Mouse (Mus musculus): ENCODE results near the gene Hist1h2bg. TPM values are rescaled to one million over a fixed set of nuclear protein-coding genes. Genes with fewer than 3 reads are reported as not detected.
"Not testable (repeated sequence)": the region's sequence is repeated elsewhere in the genome, so short reads cannot be mapped to it uniquely, and the experiment has no call there.

Gene Hist1h2bg
- polyA plus RNA-seq, 1 experiment = 109 TPM

GRCm38 (mm10) chr13:23562699-23563462 lies 8.3 kb upstream of the Hist1h2bg start:
- 2% methylated on average over 18 of the region's 18 CpGs for WGBS
- H3K27ac ChIP-seq (ENCODE audit: control insufficient read depth, insufficient read depth, low read depth, low read length, poor library complexity) = peak overlapping the region; percentile 80
- H3K4me3 ChIP-seq (replicated peaks; ENCODE audit: control insufficient read depth, low read depth, low read length) = peak overlapping the region; percentile 55
- TF ChIP-seq CTCF (IDR thresholded peaks at IDR 0.05; ENCODE audit: control insufficient read depth, insufficient read depth, low read length) (no peak), POLR2A (IDR thresholded peaks at IDR 0.05; ENCODE audit: borderline replicate concordance, control insufficient read depth, low read depth, low read length) (no peak)
- H3K4me1 ChIP-seq (ENCODE audit: control insufficient read depth, insufficient read depth, low read length) = no peaks in the 10 kb centered on the region; the same call in 1 of the 2 replicates

- H3K4me1 ChIP-seq (ENCODE audit: control insufficient read depth, insufficient read depth, low read length) = no peaks in the 10 kb centered on the region; the same call in 1 of the 2 replicates
- WGBS = 84% methylated on average over 2 of the region's 2 CpGs
- H3K27ac ChIP-seq (ENCODE audit: control insufficient read depth, insufficient read depth, low read depth, low read length, poor library complexity) = no peak overlapping the region
- no peak for TF ChIP-seq CTCF (IDR thresholded peaks at IDR 0.05; ENCODE audit: control insufficient read depth, insufficient read depth, low read length)
- no peak for TF ChIP-seq POLR2A (IDR thresholded peaks at IDR 0.05; ENCODE audit: borderline replicate concordance, control insufficient read depth, low read depth, low read length)
- H3K4me3 ChIP-seq (replicated peaks; ENCODE audit: control insufficient read depth, low read depth, low read length) = no peak overlapping the region
These were observed 6.7 kb upstream of the Hist1h2bg start for GRCm38 (mm10) chr13:23564482-23564881.

GRCm38 (mm10) chr13:23570261-23571021 lies 755 bp upstream of the Hist1h2bg start:
- Histone ChIP-seq H3K27ac (ENCODE audit: control insufficient read depth, insufficient read depth, low read depth, low read length, poor library complexity) (peak overlapping the region; percentile 99), H3K4me3 (replicated peaks; ENCODE audit: control insufficient read depth, low read depth, low read length) (peak overlapping the region; percentile 43)
- not testable (repeated sequence) for H3K4me1 ChIP-seq (ENCODE audit: control insufficient read depth, insufficient read depth, low read length)
- WGBS = 2% methylated on average over 27 of the region's 41 CpGs

- WGBS = under 1% methylated on average over 17 of the region's 34 CpGs
- H3K27ac ChIP-seq (ENCODE audit: control insufficient read depth, insufficient read depth, low read depth, low read length, poor library complexity) = peak overlapping the region; percentile 97
- peak; percentile 98; the same call in 1 of the 2 replicates for TF ChIP-seq POLR2A (IDR thresholded peaks at IDR 0.05; ENCODE audit: borderline replicate concordance, control insufficient read depth, low read depth, low read length)
These were observed 465 bp downstream of the Hist1h2bg start for GRCm38 (mm10) chr13:23571504-23572217.

GRCm38 (mm10) chr13:23572218-23573033 lies 1.2 kb downstream of the Hist1h2bg start:
- whole genome bisulfite sequencing = 30% methylated on average over 2 of the region's 2 CpGs
- TF ChIP-seq CTCF (IDR thresholded peaks at IDR 0.05; ENCODE audit: control insufficient read depth, insufficient read depth, low read length) (no peak), POLR2A (IDR thresholded peaks at IDR 0.05; ENCODE audit: borderline replicate concordance, control insufficient read depth, low read depth, low read length) (no peak)
- peak overlapping the region; percentile 54 for H3K4me3 ChIP-seq (replicated peaks; ENCODE audit: control insufficient read depth, low read depth, low read length)
- no peaks in the 10 kb centered on the region; the same call in 1 of the 2 replicates for H3K4me1 ChIP-seq (ENCODE audit: control insufficient read depth, insufficient read depth, low read length)
- no peak overlapping the region for H3K27ac ChIP-seq (ENCODE audit: control insufficient read depth, insufficient read depth, low read depth, low read length, poor library complexity)

More at GRCm38 (mm10) chr13:23571504-23572217, 465 bp downstream of the Hist1h2bg start:
- not testable (repeated sequence) for H3K4me1 ChIP-seq (ENCODE audit: control insufficient read depth, insufficient read depth, low read length)
- H3K4me3 ChIP-seq (replicated peaks; ENCODE audit: control insufficient read depth, low read depth, low read length) = peak overlapping the region; percentile 59

GRCm38 (mm10) chr13:23573034-23573897 lies 2.1 kb downstream of the Hist1h2bg start:
- WGBS = 6% methylated on average over 20 of the region's 20 CpGs
- H3K4me3 ChIP-seq (replicated peaks; ENCODE audit: control insufficient read depth, low read depth, low read length) = peak overlapping the region; percentile 41
- not testable (repeated sequence) for H3K4me1 ChIP-seq (ENCODE audit: control insufficient read depth, insufficient read depth, low read length)

GRCm38 (mm10) chr13:23573898-23574524 lies 2.8 kb downstream of the Hist1h2bg start, which contains the start of the genes Hist1h2bf and Hist1h2ad:
Gene Hist1h2bf, minus strand, starts transcription at chr13:23574196.
Gene Hist1h2ad, plus strand, starts transcription at chr13:23574381.
- TF ChIP-seq POLR2A (IDR thresholded peaks at IDR 0.05; ENCODE audit: borderline replicate concordance, control insufficient read depth, low read depth, low read length) = peak; percentile 93; the same call in 1 of the 2 replicates
- H3K4me3 ChIP-seq (replicated peaks; ENCODE audit: control insufficient read depth, low read depth, low read length) = peak within 1 kb of the TSS; percentile 45
- under 1% methylated on average over 42 of the region's 42 CpGs for WGBS
- H3K4me1 ChIP-seq (ENCODE audit: control insufficient read depth, insufficient read depth, low read length) = not testable (repeated sequence)
- peak within 1 kb of the TSS; percentile 96 for H3K27ac ChIP-seq (ENCODE audit: control insufficient read depth, insufficient read depth, low read depth, low read length, poor library complexity)

More at GRCm38 (mm10) chr13:23573034-23573897, 2.1 kb downstream of the Hist1h2bg start:
- H3K27ac ChIP-seq (ENCODE audit: control insufficient read depth, insufficient read depth, low read depth, low read length, poor library complexity) = peak overlapping the region; percentile 96
